ENCODE assay signal across 8 mouse cellular contexts in the genomic region with DNA sequence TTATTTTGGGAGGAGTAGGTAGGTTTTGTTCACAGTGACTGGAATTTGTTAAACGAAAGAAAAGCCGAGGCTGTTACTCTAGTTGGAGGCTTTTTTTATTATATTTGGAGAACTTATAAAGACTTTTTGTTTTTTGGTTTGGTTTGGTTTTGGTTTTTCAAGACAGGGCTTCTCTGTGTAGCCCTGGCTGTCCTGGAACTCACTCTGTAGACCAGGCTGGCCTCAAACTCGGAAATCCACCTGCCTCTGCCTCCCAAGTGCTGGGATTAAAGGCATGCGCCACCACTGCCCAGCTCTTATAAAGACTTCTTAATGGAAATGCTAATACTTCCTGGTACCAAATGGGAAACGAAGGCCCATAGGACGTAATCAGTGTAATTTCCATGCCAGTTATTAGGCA. TPM values are rescaled to one million over a fixed set of nuclear protein-coding genes. Genes with fewer than 3 reads are reported as not detected.
DNase-seq lines count a peak whose midpoint lies in the region; ATAC-seq and TF ChIP-seq lines count a peak whose summit lies in the region.
"Not testable (repeated sequence)": the region's sequence is repeated elsewhere in the genome, so short reads cannot be mapped to it uniquely, and the experiment has no call there.

No protein-coding gene starts in this region.

- not testable (repeated sequence) for TF ChIP-seq CTCF in lung, adult 2 months (IDR thresholded peaks at IDR 0.05; ENCODE audit: insufficient read depth, low read length)

- DNase-seq in forebrain, embryonic 11.5 days (ENCODE audit: low spot score); limb, embryonic 11.5 days (ENCODE audit: low spot score); lung, adult 2 months: not testable (repeated sequence)
- peak; percentile 38 for DNase-seq in induced T-regulatory cell, adult 2 months (ENCODE audit: low read depth)

- peak overlapping the region; percentile 68 for H3K4me2 ChIP-seq in forebrain, embryonic 11.5 days (ENCODE audit: low read depth, low read length, severe bottlenecking)
- peak overlapping the region; percentile 89 for H3K4me2 ChIP-seq in heart, embryonic 13.5 days
- peak overlapping the region; percentile 44 for H3K4me2 ChIP-seq in limb, embryonic 11.5 days (ENCODE audit: low read depth, severe bottlenecking)
- peak overlapping the region; percentile 95 for H3K4me2 ChIP-seq in midbrain, embryonic 16.5 days (ENCODE audit: low read length)
- peak overlapping the region; percentile 84 for H3K4me2 ChIP-seq in stomach, embryonic 16.5 days (ENCODE audit: low read depth, low read length)

- H3K36me3 ChIP-seq in forebrain, embryonic 11.5 days (ENCODE audit: control insufficient read depth, insufficient read depth, low read length); limb, embryonic 11.5 days (ENCODE audit: control insufficient read depth, insufficient read depth, low read length); midbrain, embryonic 16.5 days (ENCODE audit: control insufficient read depth, insufficient read depth, low read length); stomach, embryonic 16.5 days (ENCODE audit: control insufficient read depth, insufficient read depth, low read length): not testable (repeated sequence)
- H3K36me3 ChIP-seq in heart, embryonic 13.5 days = peaks cover 12% of the 10 kb centered on the region

- ATAC-seq in forebrain, embryonic 11.5 days (replicated peaks; ENCODE audit: low FRiP score); heart, embryonic 13.5 days (ENCODE audit: extremely low read depth, insufficient number of reproducible peaks, low FRiP score, low TSS enrichment); limb, embryonic 11.5 days (ENCODE audit: insufficient number of reproducible peaks, low FRiP score, low TSS enrichment, low read depth); midbrain, embryonic 16.5 days; stomach, embryonic 16.5 days (ENCODE audit: insufficient read depth, low FRiP score): not testable (repeated sequence)

- WGBS in forebrain, embryonic 11.5 days = 11% methylated on average over 6 of the region's 6 CpGs
- 11% methylated on average over 6 of the region's 6 CpGs for WGBS in heart, embryonic 13.5 days
- WGBS in limb, embryonic 11.5 days = 24% methylated on average over 6 of the region's 6 CpGs
- WGBS in lung, adult 2 months = 3% methylated on average over 6 of the region's 6 CpGs
- WGBS in midbrain, embryonic 16.5 days = 10% methylated on average over 6 of the region's 6 CpGs
- WGBS in stomach, embryonic 16.5 days = 8% methylated on average over 6 of the region's 6 CpGs

- H3K4me3 ChIP-seq in brown adipose tissue, adult 24 weeks (ENCODE audit: insufficient read depth, low read depth, low read length) = peak overlapping the region; percentile 71
- peak overlapping the region; percentile 85 for H3K4me3 ChIP-seq in forebrain, embryonic 11.5 days (ENCODE audit: low read depth, low read length)
- H3K4me3 ChIP-seq in heart, embryonic 13.5 days = peak overlapping the region; percentile 93
- H3K4me3 ChIP-seq in limb, embryonic 11.5 days (ENCODE audit: low read depth, low read length) = peak overlapping the region; percentile 84
- peak overlapping the region; percentile 52 for H3K4me3 ChIP-seq in lung, adult 2 months (replicated peaks; ENCODE audit: extremely low read depth, low read depth, low read length)
- peak overlapping the region; percentile 64 for H3K4me3 ChIP-seq in midbrain, embryonic 16.5 days (ENCODE audit: low read depth, low read length)
- H3K4me3 ChIP-seq in stomach, embryonic 16.5 days (replicated peaks; ENCODE audit: low read length) = peak overlapping the region; percentile 94

- H3K9ac ChIP-seq in forebrain, embryonic 11.5 days (ENCODE audit: low read length) = peak overlapping the region; percentile 67
- peak overlapping the region; percentile 83 for H3K9ac ChIP-seq in heart, embryonic 13.5 days
- not testable (repeated sequence) for H3K9ac ChIP-seq in limb, embryonic 11.5 days (ENCODE audit: low read length)
- H3K9ac ChIP-seq in midbrain, embryonic 16.5 days (ENCODE audit: low read depth, low read length) = peak overlapping the region; percentile 55
- peak overlapping the region; percentile 79 for H3K9ac ChIP-seq in stomach, embryonic 16.5 days (ENCODE audit: low read length)

- H3K4me1 ChIP-seq in brown adipose tissue, adult 24 weeks (ENCODE audit: control insufficient read depth, insufficient read depth, insufficient read length, low read length); forebrain, embryonic 11.5 days (replicated peaks; ENCODE audit: control insufficient read depth, insufficient read depth, low read length); limb, embryonic 11.5 days (ENCODE audit: control insufficient read depth, insufficient read depth, low read length); lung, adult 2 months (ENCODE audit: control insufficient read depth, insufficient read depth, low read length); midbrain, embryonic 16.5 days (ENCODE audit: control insufficient read depth, insufficient read depth, low read length): not testable (repeated sequence)
- peaks cover 39% of the 10 kb centered on the region for H3K4me1 ChIP-seq in heart, embryonic 13.5 days
- H3K4me1 ChIP-seq in stomach, embryonic 16.5 days (ENCODE audit: control insufficient read depth, insufficient read depth, low read length) = peaks cover 18% of the 10 kb centered on the region

- H3K9me3 ChIP-seq in forebrain, embryonic 11.5 days (ENCODE audit: control insufficient read depth, low read length); heart, embryonic 13.5 days; limb, embryonic 11.5 days (ENCODE audit: control insufficient read depth, low read length); midbrain, embryonic 16.5 days (replicated peaks; ENCODE audit: control insufficient read depth, low read length, poor library complexity, severe bottlenecking); stomach, embryonic 16.5 days (replicated peaks; ENCODE audit: control insufficient read depth, low read length): not testable (repeated sequence)

- not testable (repeated sequence) for TF ChIP-seq POLR2A in lung, adult 2 months (IDR thresholded peaks at IDR 0.05; ENCODE audit: borderline replicate concordance, extremely low read depth, low read depth, low read length)

- not testable (repeated sequence) for H3K27ac ChIP-seq in brown adipose tissue, adult 24 weeks (replicated peaks; ENCODE audit: low read depth, low read length); midbrain, embryonic 16.5 days (ENCODE audit: low read length)
- peak overlapping the region; percentile 57; the same call in 1 of the 2 replicates for H3K27ac ChIP-seq in forebrain, embryonic 11.5 days (ENCODE audit: low read depth, low read length)
- peak overlapping the region; percentile 40 for H3K27ac ChIP-seq in heart, embryonic 13.5 days (replicated peaks)
- peak overlapping the region; percentile 38; the same call in 1 of the 2 replicates for H3K27ac ChIP-seq in limb, embryonic 11.5 days (replicated peaks; ENCODE audit: low read depth, low read length)
- H3K27ac ChIP-seq in stomach, embryonic 16.5 days (ENCODE audit: low read length) = peak overlapping the region; percentile 49; the same call in 1 of the 2 replicates

- not testable (repeated sequence) for H3K27me3 ChIP-seq in forebrain, embryonic 11.5 days (ENCODE audit: control insufficient read depth, insufficient read depth, low read length); heart, embryonic 13.5 days (replicated peaks); limb, embryonic 11.5 days (ENCODE audit: control insufficient read depth, insufficient read depth, low read length); midbrain, embryonic 16.5 days (ENCODE audit: control insufficient read depth, insufficient read depth, low read depth, low read length); stomach, embryonic 16.5 days (ENCODE audit: control insufficient read depth, insufficient read depth, low read length)

RNA-seq across cellular contexts. Expression of gene Oip5, which starts 0.7 kb away (rescaled TPM):
- 0.59 TPM in 1 of 2 replicates, not detected in the other for polyA plus RNA-seq in brown adipose tissue, adult 24 weeks (2012; ENCODE audit: insufficient read depth, insufficient read length, missing spikeins)
- 34.9 and 36.7 TPM in 2 replicates for polyA plus RNA-seq in forebrain, embryonic 11.5 days (2014; fragmentation: Nextera tagmentation; extraction: Ambion mirVana)
- polyA plus RNA-seq in heart, embryonic 13.5 days (2015; fragmentation: Nextera tagmentation; extraction: Ambion mirVana) = 20.4 and 22.8 TPM in 2 replicates
- 33.0 and 35.6 TPM in 2 replicates for polyA plus RNA-seq in limb, embryonic 11.5 days (2014; fragmentation: Nextera tagmentation; extraction: Ambion mirVana)
- polyA plus RNA-seq in lung, adult 2 months (2012; rRNA removed) = 0.81 and 1.3 TPM in 2 replicates
- polyA plus RNA-seq in midbrain, embryonic 16.5 days (2015; fragmentation: Nextera tagmentation; extraction: Ambion mirVana) = 3.4 and 3.7 TPM in 2 replicates
- polyA plus RNA-seq in stomach, embryonic 16.5 days (2015; fragmentation: Nextera tagmentation; extraction: Ambion mirVana) = 22.3 and 24.9 TPM in 2 replicates

RNA-seq across cellular contexts. Expression of gene Nusap1, which starts 0.9 kb away (rescaled TPM):
- polyA plus RNA-seq in brown adipose tissue, adult 24 weeks (2012; ENCODE audit: insufficient read depth, insufficient read length, missing spikeins) = 0.52 and 1.4 TPM in 2 replicates
- 120 and 131 TPM in 2 replicates for polyA plus RNA-seq in forebrain, embryonic 11.5 days (2014; fragmentation: Nextera tagmentation; extraction: Ambion mirVana)
- 43.6 and 46.0 TPM in 2 replicates for polyA plus RNA-seq in heart, embryonic 13.5 days (2015; fragmentation: Nextera tagmentation; extraction: Ambion mirVana)
- 90.4 and 94.3 TPM in 2 replicates for polyA plus RNA-seq in limb, embryonic 11.5 days (2014; fragmentation: Nextera tagmentation; extraction: Ambion mirVana)
- 0.10 and 0.49 TPM in 2 replicates for polyA plus RNA-seq in lung, adult 2 months (2012; rRNA removed)
- polyA plus RNA-seq in midbrain, embryonic 16.5 days (2015; fragmentation: Nextera tagmentation; extraction: Ambion mirVana) = 7.1 and 9.6 TPM in 2 replicates
- 62.7 and 65.4 TPM in 2 replicates for polyA plus RNA-seq in stomach, embryonic 16.5 days (2015; fragmentation: Nextera tagmentation; extraction: Ambion mirVana)

RNA-seq across cellular contexts. Expression of gene Ndufaf1, which starts 43.6 kb away (rescaled TPM):
- polyA plus RNA-seq in brown adipose tissue, adult 24 weeks (2012; ENCODE audit: insufficient read depth, insufficient read length, missing spikeins) = 86.6 and 92.5 TPM in 2 replicates
- 37.7 and 39.5 TPM in 2 replicates for polyA plus RNA-seq in forebrain, embryonic 11.5 days (2014; fragmentation: Nextera tagmentation; extraction: Ambion mirVana)
- 49.0 and 53.0 TPM in 2 replicates for polyA plus RNA-seq in heart, embryonic 13.5 days (2015; fragmentation: Nextera tagmentation; extraction: Ambion mirVana)
- 43.4 and 51.7 TPM in 2 replicates for polyA plus RNA-seq in limb, embryonic 11.5 days (2014; fragmentation: Nextera tagmentation; extraction: Ambion mirVana)
- 1.7 and 4.6 TPM in 2 replicates for polyA plus RNA-seq in lung, adult 2 months (2012; rRNA removed)
- 39.0 and 43.0 TPM in 2 replicates for polyA plus RNA-seq in midbrain, embryonic 16.5 days (2015; fragmentation: Nextera tagmentation; extraction: Ambion mirVana)
- polyA plus RNA-seq in stomach, embryonic 16.5 days (2015; fragmentation: Nextera tagmentation; extraction: Ambion mirVana) = 41.1 and 48.1 TPM in 2 replicates

RNA-seq across cellular contexts. Expression of gene Rtf1, which starts 55.9 kb away (rescaled TPM):
- 11.6 and 14.8 TPM in 2 replicates for polyA plus RNA-seq in brown adipose tissue, adult 24 weeks (2012; ENCODE audit: insufficient read depth, insufficient read length, missing spikeins)
- polyA plus RNA-seq in forebrain, embryonic 11.5 days (2014; fragmentation: Nextera tagmentation; extraction: Ambion mirVana) = 32.1 and 39.5 TPM in 2 replicates
- polyA plus RNA-seq in heart, embryonic 13.5 days (2015; fragmentation: Nextera tagmentation; extraction: Ambion mirVana) = 21.6 and 25.6 TPM in 2 replicates
- polyA plus RNA-seq in limb, embryonic 11.5 days (2014; fragmentation: Nextera tagmentation; extraction: Ambion mirVana) = 46.1 and 48.0 TPM in 2 replicates
- 6.7 and 10.3 TPM in 2 replicates for polyA plus RNA-seq in lung, adult 2 months (2012; rRNA removed)
- polyA plus RNA-seq in midbrain, embryonic 16.5 days (2015; fragmentation: Nextera tagmentation; extraction: Ambion mirVana) = 53.3 and 58.6 TPM in 2 replicates
- 30.3 and 36.8 TPM in 2 replicates for polyA plus RNA-seq in stomach, embryonic 16.5 days (2015; fragmentation: Nextera tagmentation; extraction: Ambion mirVana)

Comparison
In these comparisons a context has a peak if more than half of its experiments do, and no peak if none do; other contexts are left out.
1. H3K4me2 ChIP-seq: peak in every context shown above with its lines; median percentile 95 in midbrain, embryonic 16.5 days; 89 in heart, embryonic 13.5 days; 84 in stomach, embryonic 16.5 days; 68 in forebrain, embryonic 11.5 days; 44 in limb, embryonic 11.5 days.